Mouse (Mus musculus) stomach, postnatal 0 days (tissue): ENCODE results near the gene Aipl1. TPM values are rescaled to one million over a fixed set of nuclear protein-coding genes. Genes with fewer than 3 reads are reported as not detected.
"Not testable (repeated sequence)": the region's sequence is repeated elsewhere in the genome, so short reads cannot be mapped to it uniquely, and the experiment has no call there.

ENCODE experiments used
- ATAC-seq: fragments of 200-750 bp; cut with Nextera tagmentation; 2 replicates; pipeline ENCODE4 v1.8.0; 2017; ENCODE audit not compliant: low FRiP score, low TSS enrichment
- DNase-seq: peaks from one replicate; pipeline ENCODE4 v3.0.0-alpha.2; 2016; ENCODE audit warnings: low spot score
- H3K27ac ChIP-seq: fragments of 300-500 bp; sonication (generic); replicated peaks from 2 replicates; pipeline ENCODE4 v1.5.1; 2014; ENCODE audit warnings: mild to moderate bottlenecking, control low read depth
- H3K27me3 ChIP-seq: fragments of 300-500 bp; sonication (generic); 2 replicates; pipeline ENCODE4 v1.6.1; 2014; ENCODE audit warnings: low read length; ENCODE audit not compliant: control insufficient read depth, insufficient read depth
- H3K36me3 ChIP-seq: fragments of 300-500 bp; sonication (generic); 2 replicates; pipeline ENCODE4 v1.6.1; 2014; ENCODE audit warnings: low read length, mixed read lengths; ENCODE audit not compliant: control insufficient read depth, insufficient read depth
- H3K4me1 ChIP-seq: fragments of 300-500 bp; sonication (generic); replicated peaks from 2 replicates; pipeline ENCODE4 v1.6.1; 2014; ENCODE audit warnings: antibody characterized with exemption; ENCODE audit not compliant: control insufficient read depth, insufficient read depth
- H3K4me2 ChIP-seq: fragments of 300-500 bp; sonication (generic); replicated peaks from 2 replicates; pipeline ENCODE4 v1.6.1; 2014; ENCODE audit warnings: low read depth, mild to moderate bottlenecking, control low read depth, moderate library complexity
- H3K4me3 ChIP-seq: fragments of 300-500 bp; sonication (generic); 2 replicates; pipeline ENCODE4 v1.5.1; 2014; ENCODE audit warnings: low read depth, low read length, control low read depth
- H3K9ac ChIP-seq: fragments of 300-500 bp; sonication (generic); 2 replicates; pipeline ENCODE4 v1.6.1; 2014; ENCODE audit warnings: mild to moderate bottlenecking, low read length, control low read depth, mixed read lengths
- H3K9me3 ChIP-seq: fragments of 300-500 bp; sonication (generic); 2 replicates; pipeline ENCODE4 v1.6.1; 2016; ENCODE audit warnings: low read length; ENCODE audit not compliant: control insufficient read depth
- CTCF ChIP-seq: IDR thresholded peaks from 2 replicates; pipeline ENCODE4 v1.5.1; 2016; ENCODE audit warnings: antibody characterized with exemption, low read depth, mild to moderate bottlenecking, moderate library complexity
- EP300 ChIP-seq: optimal IDR thresholded peaks from 2 replicates; pipeline ENCODE3; 2016; ENCODE audit warnings: antibody characterized with exemption
- WGBS: fragments of 180-500 bp; shearing (Covaris S2); extraction: QIAGEN DNeasy Blood & Tissue Kit; methylation state at CpG from one replicate; pipeline ENCODE4 v1.1.7; 2014; 5-methylcytosine and 5-hydroxymethylcytosine counted together
- polyA plus RNA-seq: library from polyadenylated mRNA; unstranded; fragments of >200 nt; fragmentation: Nextera tagmentation; extraction: Ambion mirVana; gene quantifications from 2 replicates; pipeline ENCODE4 v1.2.1, GENCODE M21; 2015

Aipl1 gene
- polyA plus RNA-seq, 1 experiment from 2014 or later, result 0.16 TPM

GRCm38 (mm10) chr11:71995968-71996511, 41.3 kb downstream of the Aipl1 start:
- Histone ChIP-seq H3K27me3 (no peaks in the 10 kb centered on the region), H3K9me3 (no peaks in the 10 kb centered on the region), H3K4me3 (no peak overlapping the region), H3K27ac (peak overlapping the region; percentile 82), H3K4me1 (no peaks in the 10 kb centered on the region), H3K9ac (no peak overlapping the region), H3K4me2 (peak overlapping the region; percentile 45), H3K36me3 (no peaks in the 10 kb centered on the region)
- TF ChIP-seq CTCF, result no peak
- 15% methylated on average over 9 of the region's 9 CpGs for WGBS
- peak; percentile 96 for ATAC-seq
- peak; percentile 76 for DNase-seq

DNA sequence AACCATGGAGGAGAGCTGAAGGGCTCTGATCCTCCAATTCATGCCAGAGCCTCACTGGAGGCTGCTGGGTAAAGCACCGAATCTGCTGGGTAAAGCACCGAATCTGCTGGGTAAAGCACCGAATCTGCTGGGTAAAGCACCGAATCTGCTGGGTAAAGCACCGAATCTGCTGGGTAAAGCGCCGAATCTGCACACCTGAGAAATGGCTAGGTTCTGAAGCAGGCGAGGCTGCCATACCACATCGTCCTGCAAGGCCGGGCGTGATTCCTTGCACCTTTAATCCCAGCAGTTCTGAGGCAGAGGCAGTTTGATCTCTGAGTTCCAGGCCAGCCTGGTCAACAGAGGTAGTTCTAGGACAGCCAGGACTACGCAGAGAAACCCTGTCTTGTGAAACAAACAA, 44.9 kb downstream of the Aipl1 start:
- H3K4me2 ChIP-seq, result no peak overlapping the region
- no peak for DNase-seq
- no peak for ATAC-seq
- no peaks in the 10 kb centered on the region for H3K36me3 ChIP-seq
- H3K27ac ChIP-seq, result no peak overlapping the region
- H3K4me1 ChIP-seq, result no peaks in the 10 kb centered on the region
- H3K4me3 ChIP-seq, result no peak overlapping the region
- WGBS, result 84% methylated on average over 12 of the region's 12 CpGs
- no peaks in the 10 kb centered on the region for H3K27me3 ChIP-seq
- no peak overlapping the region for H3K9ac ChIP-seq
- no peaks in the 10 kb centered on the region for H3K9me3 ChIP-seq
- no peak for TF ChIP-seq EP300
- no peak for TF ChIP-seq CTCF

DNA sequence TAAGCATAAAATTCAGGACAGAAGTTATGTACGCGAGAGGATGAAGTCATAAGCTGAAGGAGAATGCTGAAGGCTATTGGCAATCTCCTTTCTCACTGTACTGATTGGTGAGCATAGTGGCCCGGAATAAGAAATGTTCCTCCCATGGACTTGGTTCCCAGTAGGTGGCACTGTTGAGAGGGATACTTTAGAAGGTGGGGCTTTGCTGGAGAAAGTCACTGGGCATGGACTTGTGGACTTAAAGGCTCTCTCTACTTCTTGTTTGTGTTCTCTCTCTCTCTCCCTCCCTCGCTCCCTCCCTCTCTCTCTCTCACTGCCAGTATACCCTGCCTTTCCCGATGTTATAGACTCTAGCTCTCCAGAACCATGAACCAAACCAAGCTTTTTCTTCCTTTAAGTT, 45.8 kb downstream of the Aipl1 start:
- 19% methylated on average over 5 of the region's 5 CpGs for WGBS
- no peak for TF ChIP-seq EP300
- peak; percentile 88 for TF ChIP-seq CTCF
- peak; percentile 62 for DNase-seq
- no peaks in the 10 kb centered on the region for H3K27me3 ChIP-seq
- no peak overlapping the region for H3K9ac ChIP-seq
- H3K4me3 ChIP-seq, result no peak overlapping the region
- no peaks in the 10 kb centered on the region for H3K9me3 ChIP-seq
- no peaks in the 10 kb centered on the region for H3K36me3 ChIP-seq
- peak; percentile 71 for ATAC-seq
- H3K4me2 ChIP-seq, result no peak overlapping the region
- H3K4me1 ChIP-seq, result no peaks in the 10 kb centered on the region
- H3K27ac ChIP-seq, result no peak overlapping the region

- not testable (repeated sequence) for H3K9ac ChIP-seq, H3K4me2 ChIP-seq, H3K36me3 ChIP-seq, H3K4me3 ChIP-seq, ATAC-seq, H3K27ac ChIP-seq, H3K27me3 ChIP-seq, H3K9me3 ChIP-seq, DNase-seq, H3K4me1 ChIP-seq
- WGBS, result 68% methylated on average over 5 of the region's 5 CpGs
Measured at GRCm38 (mm10) chr11:71989407-71989806, 47.9 kb downstream of the Aipl1 start.

GRCm38 (mm10) chr11:71987159-71988150, 49.9 kb downstream of the Aipl1 start:
- Histone ChIP-seq H3K36me3 (no peaks in the 10 kb centered on the region), H3K9ac (no peak overlapping the region), H3K27ac (no peak overlapping the region), H3K27me3 (no peaks in the 10 kb centered on the region), H3K4me1 (no peaks in the 10 kb centered on the region), H3K4me3 (no peak overlapping the region), H3K4me2 (no peak overlapping the region), H3K9me3 (no peaks in the 10 kb centered on the region)
- ATAC-seq, result no peak
- DNase-seq, result no peak
- WGBS, result 61% methylated on average over 14 of the region's 14 CpGs
- TF ChIP-seq CTCF, result no peak

DNA sequence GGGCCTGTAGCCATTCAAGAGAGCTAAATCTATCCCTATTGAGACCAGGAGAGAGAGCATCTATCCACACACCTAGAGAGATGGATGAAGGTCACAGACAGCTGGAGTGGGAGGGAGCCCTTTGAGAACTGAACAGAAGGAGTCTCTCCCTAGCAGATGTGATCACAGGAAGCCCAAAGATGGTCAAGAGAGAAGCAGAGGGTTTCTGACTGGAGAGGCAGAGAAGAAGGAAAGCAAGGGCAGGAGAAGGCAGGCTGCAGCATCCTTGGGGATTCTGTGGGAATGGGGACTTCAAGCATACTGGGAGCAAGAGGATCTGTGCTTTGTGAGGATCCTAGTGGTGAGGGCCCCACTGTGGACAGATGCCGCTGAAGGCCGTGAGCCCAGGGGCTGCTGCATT, 51.5 kb downstream of the Aipl1 start:
- H3K9ac ChIP-seq, result no peak overlapping the region
- no peak overlapping the region for H3K4me3 ChIP-seq
- H3K9me3 ChIP-seq, result no peaks in the 10 kb centered on the region
- H3K27me3 ChIP-seq, result no peaks in the 10 kb centered on the region
- no peaks in the 10 kb centered on the region for H3K4me1 ChIP-seq
- H3K4me2 ChIP-seq, result no peak overlapping the region
- 66% methylated on average over 2 of the region's 2 CpGs for WGBS
- TF ChIP-seq CTCF (no peak), EP300 (no peak)
- DNase-seq (no peak), ATAC-seq (no peak)
- H3K36me3 ChIP-seq, result no peaks in the 10 kb centered on the region
- H3K27ac ChIP-seq, result no peak overlapping the region
